Mouse (Mus musculus) limb, embryonic 15.5 days (tissue): ENCODE data around the gene Lcat. TPM values are rescaled to one million over a fixed set of nuclear protein-coding genes. Genes with fewer than 3 reads are reported as not detected.
"Not testable (repeated sequence)": the region's sequence is repeated elsewhere in the genome, so short reads cannot be mapped to it uniquely, and the experiment has no call there.

Experiments used
- ATAC-seq: fragments of 200-750 bp; cut with Nextera tagmentation; 2 replicates; pipeline ENCODE4 v1.8.0; 2017; ENCODE audit warnings: low read depth, moderate TSS enrichment; ENCODE audit not compliant: insufficient number of reproducible peaks, low FRiP score, low TSS enrichment
- H3K27ac ChIP-seq: fragments of 300-500 bp; sonication (generic); 2 replicates; pipeline ENCODE4 v1.5.1; 2015; ENCODE audit warnings: moderate library complexity, mild to moderate bottlenecking, inconsistent platforms
- H3K27me3 ChIP-seq: fragments of 300-500 bp; sonication (generic); 2 replicates; pipeline ENCODE4 v1.6.1; 2015; ENCODE audit warnings: inconsistent platforms
- H3K36me3 ChIP-seq: fragments of 300-500 bp; sonication (generic); 2 replicates; pipeline ENCODE4 v1.6.1; 2015; ENCODE audit warnings: inconsistent platforms
- H3K4me1 ChIP-seq: fragments of 300-500 bp; sonication (generic); 2 replicates; pipeline ENCODE4 v1.6.1; 2015; ENCODE audit warnings: inconsistent platforms
- H3K4me2 ChIP-seq: fragments of 300-500 bp; sonication (generic); 2 replicates; pipeline ENCODE4 v1.6.1; 2015; ENCODE audit warnings: mild to moderate bottlenecking, inconsistent platforms
- H3K4me3 ChIP-seq: fragments of 300-500 bp; sonication (generic); 2 replicates; pipeline ENCODE4 v1.5.1; 2015; ENCODE audit warnings: mild to moderate bottlenecking, inconsistent platforms
- H3K9ac ChIP-seq: fragments of 300-500 bp; sonication (generic); 2 replicates; pipeline ENCODE4 v1.6.1; 2015; ENCODE audit warnings: inconsistent platforms
- H3K9me3 ChIP-seq: fragments of 300-500 bp; sonication (generic); 2 replicates; pipeline ENCODE4 v1.6.1; 2016; ENCODE audit warnings: inconsistent platforms
- WGBS: fragments of 180-500 bp; shearing (Covaris S2); methylation state at CpG from one replicate; pipeline ENCODE4 v1.1.7; 2015; 5-methylcytosine and 5-hydroxymethylcytosine counted together
- polyA plus RNA-seq: library from polyadenylated mRNA; unstranded; fragments of >200 nt; fragmentation: Nextera tagmentation; extraction: Ambion mirVana; gene quantifications from 2 replicates; pipeline ENCODE4 v1.2.1, GENCODE M21; 2015

The Lcat gene
- polyA plus RNA-seq = 3.1 and 3.2 TPM in 2 replicates

DNA sequence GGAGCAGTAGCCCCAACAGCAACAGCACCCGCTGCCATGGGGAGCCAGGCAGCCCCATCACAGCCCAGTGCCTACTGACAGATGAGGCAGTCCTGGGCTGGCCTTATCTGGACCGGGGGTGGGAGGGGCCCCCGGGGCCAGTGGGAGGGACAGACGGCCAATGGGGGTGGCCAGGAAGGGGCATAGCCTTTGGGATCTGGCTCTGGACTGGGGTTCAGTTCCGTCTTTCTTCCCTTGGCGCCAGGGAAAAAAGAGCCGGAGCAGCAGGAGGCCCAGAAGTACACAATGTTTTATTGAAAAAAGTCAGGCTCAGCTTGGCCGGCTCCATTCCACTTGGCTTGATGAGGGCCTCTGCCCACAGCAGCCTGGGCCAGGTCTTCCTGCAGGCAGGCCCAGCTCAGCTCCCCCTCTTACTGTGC, at the start of gene Lcat:
Gene Lcat, minus strand, starts transcription at position 62 of the 419 bp plus-strand sequence.
- peaks cover 84% of the 10 kb centered on the region for H3K36me3 ChIP-seq
- whole genome bisulfite sequencing = 84% methylated on average over 8 of the region's 8 CpGs

GRCm38 (mm10) chr8:105992499-105992898, 49.3 kb upstream of the Lcat start:
- H3K27ac ChIP-seq = no peak overlapping the region
- H3K36me3 ChIP-seq = no peaks in the 10 kb centered on the region
- H3K4me2 ChIP-seq = no peak overlapping the region
- no peaks in the 10 kb centered on the region for H3K9me3 ChIP-seq
- 72% methylated on average over 5 of the region's 5 CpGs for WGBS
- H3K27me3 ChIP-seq = no peaks in the 10 kb centered on the region
- peaks cover 5% of the 10 kb centered on the region; the same call in 1 of the 2 replicates for H3K4me1 ChIP-seq
- ATAC-seq = no peak
- H3K9ac ChIP-seq = no peak overlapping the region
- no peak overlapping the region for H3K4me3 ChIP-seq

More for the DNA sequence above, at the start of gene Lcat:
- peaks cover 5% of the 10 kb centered on the region; the same call in 1 of the 2 replicates for H3K4me1 ChIP-seq
- H3K27me3 ChIP-seq = no peaks in the 10 kb centered on the region
- no peak for ATAC-seq
- H3K4me3 ChIP-seq = no peak within 1 kb of the TSS
- no peaks in the 10 kb centered on the region for H3K9me3 ChIP-seq
- H3K9ac ChIP-seq = no peak within 1 kb of the TSS
- no peak within 1 kb of the TSS for H3K4me2 ChIP-seq
- H3K27ac ChIP-seq = no peak within 1 kb of the TSS

- Histone ChIP-seq H3K27me3 (no peaks in the 10 kb centered on the region), H3K4me3 (no peak overlapping the region), H3K4me1 (peaks cover 5% of the 10 kb centered on the region; the same call in 1 of the 2 replicates), H3K27ac (no peak overlapping the region), H3K4me2 (no peak overlapping the region), H3K9me3 (no peaks in the 10 kb centered on the region), H3K9ac (no peak overlapping the region), H3K36me3 (no peaks in the 10 kb centered on the region)
- no peak for ATAC-seq
- WGBS = 87% methylated on average over 2 of the region's 2 CpGs
These were observed 48.4 kb upstream of the Lcat start for GRCm38 (mm10) chr8:105991546-105991945.

DNA sequence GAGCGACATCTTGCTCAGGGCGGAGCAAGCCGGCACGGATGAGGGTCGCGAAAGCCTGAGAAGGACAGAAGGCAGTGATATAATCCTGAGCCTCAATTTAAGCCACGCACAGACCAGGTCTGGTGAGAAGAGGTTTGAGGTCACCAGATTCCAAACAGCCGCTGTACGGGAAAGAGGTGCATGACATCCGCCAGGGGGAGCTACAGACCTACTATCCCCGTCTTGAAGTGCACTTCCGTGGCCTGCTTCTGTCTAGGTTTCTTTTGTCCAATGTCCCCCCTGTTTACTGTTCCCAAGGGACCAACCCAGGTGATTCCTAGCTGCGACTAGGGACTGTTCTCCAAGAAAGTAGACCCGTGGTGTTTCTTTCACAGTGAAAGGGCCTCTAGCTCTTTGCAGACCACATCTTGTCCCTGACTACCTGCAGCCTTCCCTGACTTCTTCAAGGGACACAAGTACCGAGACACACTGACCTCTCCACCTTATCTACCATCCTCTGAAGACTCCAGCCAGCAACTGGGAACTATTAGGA, 47.7 kb upstream of the Lcat start, which contains the start of gene Dus2:
Gene Dus2, plus strand, starts transcription at position 482 of the 532 bp plus-strand sequence.
- Histone ChIP-seq H3K4me2 (peak within 1 kb of the TSS; percentile 20; the same call in 1 of the 2 replicates), H3K27me3 (no peaks in the 10 kb centered on the region), H3K27ac (no peak within 1 kb of the TSS), H3K9me3 (no peaks in the 10 kb centered on the region), H3K9ac (no peak within 1 kb of the TSS), H3K4me1 (peaks cover 5% of the 10 kb centered on the region; the same call in 1 of the 2 replicates), H3K4me3 (no peak within 1 kb of the TSS), H3K36me3 (no peaks in the 10 kb centered on the region)
- WGBS = 9% methylated on average over 15 of the region's 15 CpGs
- peak; percentile 65; the same call in 1 of the 2 replicates for ATAC-seq

DNA sequence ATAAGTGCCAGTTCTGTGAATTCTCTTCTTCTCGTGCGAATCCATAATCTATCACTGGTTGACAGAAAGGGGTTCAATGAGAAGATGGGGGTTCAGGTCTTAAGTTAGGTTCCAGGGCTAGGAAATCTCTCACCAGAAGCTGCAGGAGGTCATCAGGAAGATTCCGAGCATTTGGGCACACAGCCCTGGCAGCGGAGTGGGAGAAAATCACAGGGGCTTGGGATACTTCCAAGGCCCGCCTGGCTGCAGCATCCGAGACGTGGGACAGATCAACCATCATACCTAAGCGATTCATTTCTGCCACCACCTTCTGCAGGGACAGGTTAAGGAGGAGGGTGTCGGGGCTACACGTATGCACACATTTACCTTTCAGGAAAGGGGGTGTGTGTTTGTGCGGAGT, 45.4 kb upstream of the Lcat start:
- Histone ChIP-seq H3K27me3 (no peaks in the 10 kb centered on the region), H3K9ac (no peak overlapping the region), H3K4me1 (peaks cover 5% of the 10 kb centered on the region; the same call in 1 of the 2 replicates), H3K9me3 (no peaks in the 10 kb centered on the region), H3K27ac (no peak overlapping the region), H3K4me2 (no peak overlapping the region), H3K4me3 (no peak overlapping the region), H3K36me3 (no peaks in the 10 kb centered on the region)
- WGBS = 85% methylated on average over 11 of the region's 11 CpGs
- ATAC-seq = no peak

DNA sequence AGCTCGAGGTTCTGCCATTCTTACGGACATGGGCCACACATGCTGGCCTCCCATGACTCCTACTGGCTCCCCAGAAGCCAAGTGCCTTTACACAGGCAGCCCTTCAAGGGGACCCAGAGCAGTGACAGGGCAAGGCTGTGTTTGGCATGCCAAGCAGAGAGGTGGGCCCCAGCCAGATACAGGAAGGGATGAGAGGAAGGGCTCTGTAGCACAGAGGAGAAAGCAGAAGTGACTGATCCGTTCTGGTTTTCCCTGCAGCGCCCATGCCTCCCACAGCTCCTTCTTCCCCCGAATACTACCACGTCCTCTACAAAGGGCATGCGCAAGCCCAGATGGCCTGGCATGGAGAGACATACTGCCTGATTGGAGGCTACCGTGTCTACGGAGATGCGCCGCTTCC, 40.2 kb upstream of the Lcat start:
- ATAC-seq, H3K9me3 ChIP-seq, H3K4me3 ChIP-seq, H3K27me3 ChIP-seq, H3K9ac ChIP-seq, H3K4me2 ChIP-seq, H3K27ac ChIP-seq, H3K4me1 ChIP-seq, H3K36me3 ChIP-seq: not testable (repeated sequence)
- 69% methylated on average over 11 of the region's 11 CpGs for WGBS

DNA sequence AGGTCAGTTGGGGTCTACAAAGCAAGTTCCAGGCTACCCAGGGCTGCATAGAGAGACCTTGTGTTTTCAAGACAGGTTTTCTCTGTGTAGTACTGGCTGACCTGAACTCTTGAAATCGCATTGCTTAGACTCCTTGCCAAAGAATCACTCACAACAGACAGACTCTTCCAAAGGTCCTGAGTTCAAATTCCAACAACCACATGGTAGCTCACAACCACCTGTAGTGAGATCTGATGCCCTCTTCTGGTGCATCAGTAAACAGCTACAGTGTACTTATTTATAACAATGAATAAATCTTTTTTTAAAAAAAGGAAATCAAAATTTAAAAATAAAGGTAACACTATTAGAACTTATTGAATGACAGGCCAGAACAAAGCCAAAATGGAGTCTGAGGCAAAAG, 38.0 kb upstream of the Lcat start:
- Histone ChIP-seq H3K9me3 (no peaks in the 10 kb centered on the region), H3K27ac (no peak overlapping the region), H3K4me1 (no peaks in the 10 kb centered on the region), H3K9ac (no peak overlapping the region), H3K36me3 (no peaks in the 10 kb centered on the region), H3K4me2 (no peak overlapping the region), H3K27me3 (no peaks in the 10 kb centered on the region), H3K4me3 (no peak overlapping the region)
- no peak for ATAC-seq
- 90% methylated on average over 1 of the region's 1 CpGs for WGBS

- ATAC-seq = no peak
- H3K27me3 ChIP-seq = no peaks in the 10 kb centered on the region
- no peaks in the 10 kb centered on the region for H3K4me1 ChIP-seq
- H3K4me3 ChIP-seq = no peak within 1 kb of the TSS
- H3K4me2 ChIP-seq = no peak within 1 kb of the TSS
- no peaks in the 10 kb centered on the region for H3K36me3 ChIP-seq
- no peak within 1 kb of the TSS for H3K27ac ChIP-seq
- 91% methylated on average over 15 of the region's 15 CpGs for WGBS
- H3K9me3 ChIP-seq = no peaks in the 10 kb centered on the region
- H3K9ac ChIP-seq = no peak within 1 kb of the TSS
These were observed 36.1 kb upstream of the Lcat start, which contains the start of gene Dpep3 for GRCm38 (mm10) chr8:105979325-105979724. Gene Dpep3, minus strand, starts transcription at chr8:105979429.

GRCm38 (mm10) chr8:105975363-105975762, 32.2 kb upstream of the Lcat start:
- Histone ChIP-seq H3K9ac (no peak overlapping the region), H3K4me2 (no peak overlapping the region), H3K4me3 (no peak overlapping the region), H3K4me1 (no peaks in the 10 kb centered on the region), H3K9me3 (no peaks in the 10 kb centered on the region), H3K36me3 (no peaks in the 10 kb centered on the region), H3K27ac (no peak overlapping the region), H3K27me3 (no peaks in the 10 kb centered on the region)
- ATAC-seq = no peak
- 63% methylated on average over 7 of the region's 7 CpGs for WGBS

DNA sequence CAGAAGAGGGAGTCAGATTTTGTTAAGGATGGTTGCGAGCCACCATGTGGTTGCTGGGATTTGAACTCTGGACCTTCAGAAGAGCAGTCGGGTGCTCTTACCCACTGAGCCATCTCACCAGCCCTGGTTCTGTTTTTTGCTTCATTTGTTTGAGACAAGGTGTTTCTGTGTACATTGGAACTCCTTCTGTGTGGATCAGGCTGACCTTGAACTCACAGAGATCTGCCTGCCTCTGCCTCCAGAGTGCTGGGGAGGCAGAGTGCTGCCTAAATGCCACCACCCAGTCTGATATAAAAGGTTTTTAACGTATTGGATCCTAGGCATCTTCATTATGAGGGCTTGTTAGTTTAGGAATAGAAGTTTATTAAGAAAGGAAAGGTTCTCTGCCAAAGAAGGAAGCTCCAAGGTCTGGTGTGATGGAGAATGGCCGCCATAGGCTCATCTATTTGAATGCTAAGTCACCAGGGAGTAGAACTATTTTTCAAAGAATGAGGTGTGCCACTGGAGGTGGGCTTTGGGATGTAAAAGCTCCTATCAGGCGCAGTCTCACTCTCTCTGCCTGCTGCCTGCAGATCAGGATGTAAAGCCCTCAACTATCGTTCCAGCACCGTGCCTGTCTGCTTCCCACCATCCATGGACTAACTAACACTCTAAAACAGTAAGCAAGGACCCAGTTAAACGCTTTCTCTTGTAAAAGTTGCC, 28.0 kb upstream of the Lcat start:
- H3K36me3 ChIP-seq = no peaks in the 10 kb centered on the region
- 65% methylated on average over 8 of the region's 8 CpGs for WGBS
- no peak overlapping the region for H3K4me2 ChIP-seq
- no peak for ATAC-seq
- H3K4me3 ChIP-seq = no peak overlapping the region
- no peaks in the 10 kb centered on the region for H3K9me3 ChIP-seq
- H3K27ac ChIP-seq = no peak overlapping the region
- H3K4me1 ChIP-seq = peaks cover 10% of the 10 kb centered on the region
- no peak overlapping the region for H3K9ac ChIP-seq
- H3K27me3 ChIP-seq = no peaks in the 10 kb centered on the region

DNA sequence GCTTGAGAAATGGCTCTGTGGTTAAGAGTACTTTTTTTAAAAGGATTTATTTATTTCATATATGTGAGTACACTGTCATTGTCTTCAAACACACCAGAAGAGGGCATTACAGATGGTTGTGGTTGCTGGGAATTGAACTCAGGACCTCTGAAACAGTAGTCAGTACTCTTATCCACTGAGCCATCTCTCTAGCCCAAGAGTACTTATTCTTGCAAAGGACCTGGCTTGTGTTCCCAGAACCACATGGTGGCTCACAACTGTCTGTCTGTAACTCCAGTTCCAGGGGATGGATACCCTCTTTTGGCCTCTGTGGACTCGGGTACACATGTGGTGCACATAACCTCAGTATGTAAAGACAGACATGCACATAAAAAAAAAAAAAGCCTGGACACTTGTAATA, 26.2 kb upstream of the Lcat start:
- Histone ChIP-seq H3K4me1 (peaks cover 19% of the 10 kb centered on the region), H3K9me3 (no peaks in the 10 kb centered on the region), H3K27me3 (no peaks in the 10 kb centered on the region), H3K4me3 (no peak overlapping the region), H3K4me2 (no peak overlapping the region), H3K27ac (no peak overlapping the region), H3K36me3 (no peaks in the 10 kb centered on the region), H3K9ac (no peak overlapping the region)
- no peak for ATAC-seq
- 57% methylated on average over 1 of the region's 1 CpGs for WGBS

DNA sequence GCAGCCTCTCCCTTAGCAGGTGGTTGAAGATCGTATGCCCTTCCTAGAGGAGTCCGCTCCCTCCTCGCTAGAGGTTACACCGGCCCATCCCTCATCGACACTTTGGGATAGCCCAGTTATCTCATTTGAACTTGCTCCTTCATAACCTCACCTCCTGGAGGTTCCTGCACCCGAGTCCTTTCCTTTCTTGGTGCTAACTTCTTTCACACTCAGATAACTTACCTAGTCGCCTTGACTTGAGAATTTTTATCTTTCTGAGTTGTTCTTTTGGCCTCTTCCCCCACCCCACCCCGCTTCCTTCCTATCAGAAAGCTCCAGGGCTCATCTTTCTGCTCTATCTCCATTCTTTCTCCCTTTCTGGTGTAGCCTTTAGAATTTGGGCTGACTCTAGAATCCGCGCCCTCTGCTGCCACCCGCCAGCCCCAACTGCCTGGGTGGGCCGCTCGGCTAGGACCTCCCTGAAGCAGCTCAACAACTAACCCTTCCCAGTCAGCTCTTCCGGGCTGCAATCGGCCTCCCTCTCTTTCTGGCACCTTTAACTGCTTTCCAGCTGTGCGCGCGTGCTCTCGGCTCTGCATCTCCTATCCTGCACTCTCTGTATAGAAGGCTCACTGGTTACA, 23.6 kb upstream of the Lcat start:
- peak overlapping the region; percentile 63 for H3K4me2 ChIP-seq
- no peaks in the 10 kb centered on the region for H3K27me3 ChIP-seq
- peaks cover 39% of the 10 kb centered on the region for H3K4me1 ChIP-seq
- no peak overlapping the region for H3K9ac ChIP-seq
- H3K36me3 ChIP-seq = no peaks in the 10 kb centered on the region
- WGBS = 6% methylated on average over 19 of the region's 19 CpGs
- H3K27ac ChIP-seq = peak overlapping the region; percentile 67
- no peak for ATAC-seq
- peak overlapping the region; percentile 88 for H3K4me3 ChIP-seq
- H3K9me3 ChIP-seq = no peaks in the 10 kb centered on the region
